Mouse (Mus musculus): ENCODE results near the gene Ucn2.

Ucn2 gene

GRCm38 (mm10) chr9:108992085-108992469 lies 6.3 kb downstream of the Ucn2 start:
- DNase-seq (ENCODE audit: low spot score) = no peak

GRCm38 (mm10) chr9:108992620-108993361 lies 7.0 kb downstream of the Ucn2 start:
- DNase-seq (ENCODE audit: low spot score) = no peak

GRCm38 (mm10) chr9:108996411-108996810 lies 10.6 kb downstream of the Ucn2 start:
- DNase-seq (ENCODE audit: low spot score) = no peak

GRCm38 (mm10) chr9:108998287-108999166 lies 12.7 kb downstream of the Ucn2 start:
- DNase-seq (ENCODE audit: low spot score) = no peak

- DNase-seq (ENCODE audit: low spot score) = no peak
Observed at GRCm38 (mm10) chr9:108999167-108999526, 13.3 kb downstream of the Ucn2 start.

GRCm38 (mm10) chr9:109000726-109001125 lies 14.9 kb downstream of the Ucn2 start:
- DNase-seq (ENCODE audit: low spot score) = peak; percentile 53

- no peak for DNase-seq (ENCODE audit: low spot score)
Observed at GRCm38 (mm10) chr9:109003201-109003600, 17.4 kb downstream of the Ucn2 start.

GRCm38 (mm10) chr9:109007025-109007780 lies 21.4 kb downstream of the Ucn2 start:
- no peak for DNase-seq (ENCODE audit: low spot score)

- no peak for DNase-seq (ENCODE audit: low spot score)
Observed at GRCm38 (mm10) chr9:109008081-109008480, 22.3 kb downstream of the Ucn2 start.

- no peak for DNase-seq (ENCODE audit: low spot score)
Observed at GRCm38 (mm10) chr9:109008994-109009635, 23.3 kb downstream of the Ucn2 start.

GRCm38 (mm10) chr9:109009636-109010315 lies 24.0 kb downstream of the Ucn2 start:
- peak; percentile 46 for DNase-seq (ENCODE audit: low spot score)

- DNase-seq (ENCODE audit: low spot score) = no peak
Observed at GRCm38 (mm10) chr9:109010316-109010690, 24.5 kb downstream of the Ucn2 start.

- peak; percentile 2 for DNase-seq (ENCODE audit: low spot score)
Observed at GRCm38 (mm10) chr9:109015397-109015796, 29.6 kb downstream of the Ucn2 start.

GRCm38 (mm10) chr9:109016973-109017604 lies 31.3 kb downstream of the Ucn2 start:
- peak; percentile 2 for DNase-seq (ENCODE audit: low spot score)

GRCm38 (mm10) chr9:109021428-109021827 lies 35.6 kb downstream of the Ucn2 start:
- peak; percentile 1 for DNase-seq (ENCODE audit: low spot score)

- peak; percentile 2 for DNase-seq (ENCODE audit: low spot score)
Observed at GRCm38 (mm10) chr9:109022866-109023685, 37.3 kb downstream of the Ucn2 start.

GRCm38 (mm10) chr9:109027521-109027920 lies 41.7 kb downstream of the Ucn2 start:
- DNase-seq (ENCODE audit: low spot score) = no peak

- no peak for DNase-seq (ENCODE audit: low spot score)
Observed at GRCm38 (mm10) chr9:109028421-109028820, 42.6 kb downstream of the Ucn2 start.

GRCm38 (mm10) chr9:109028919-109029318 lies 43.1 kb downstream of the Ucn2 start:
- DNase-seq (ENCODE audit: low spot score) = no peak

- DNase-seq (ENCODE audit: low spot score) = no peak
Observed at GRCm38 (mm10) chr9:109030312-109030711, 44.5 kb downstream of the Ucn2 start.
